Mouse (Mus musculus): ENCODE measurements at regions not wholly inside any gene's neighbourhood (a gene's known extent, or its start where the extent isn't known, plus 50 kb on each side); places are given as distances from the start of the nearest gene placed in this dataset.
A peak's percentile ranks its signal among the peaks of the same experiment; 100 is the strongest.

GRCm38 (mm10) chr10:35654548-35655180 is 57.0 kb downstream of the Amd2 start:
- no peak overlapping the region for H3K9ac ChIP-seq (replicated peaks)
- H3K4me3 ChIP-seq (replicated peaks) = no peak overlapping the region
- no peaks in the 10 kb centered on the region for H3K36me3 ChIP-seq
- H3K27ac ChIP-seq (replicated peaks) = peak overlapping the region; percentile 54
- peak; percentile 89 for ATAC-seq (ENCODE audit: low FRiP score)
- no peak overlapping the region for H3K4me2 ChIP-seq
- no peaks in the 10 kb centered on the region for H3K4me1 ChIP-seq
- H3K27me3 ChIP-seq (replicated peaks) = no peaks in the 10 kb centered on the region
- no peaks in the 10 kb centered on the region for H3K9me3 ChIP-seq (replicated peaks)

- 60% methylated on average over 2 of the region's 2 CpGs for WGBS
- H3K9me3 ChIP-seq (replicated peaks) = no peaks in the 10 kb centered on the region
Observed at GRCm38 (mm10) chr10:35649930-35650329, 61.8 kb downstream of the Amd2 start.

GRCm38 (mm10) chr10:35620853-35621252 is 90.8 kb downstream of the Amd2 start:
- 97% methylated on average over 1 of the region's 1 CpGs for WGBS
- ATAC-seq (ENCODE audit: low FRiP score) = no peak

More at GRCm38 (mm10) chr10:35649930-35650329, 61.8 kb downstream of the Amd2 start:
- H3K27ac ChIP-seq (replicated peaks) = no peak overlapping the region
- H3K36me3 ChIP-seq = no peaks in the 10 kb centered on the region
- H3K27me3 ChIP-seq (replicated peaks) = no peaks in the 10 kb centered on the region
- no peak overlapping the region for H3K4me2 ChIP-seq
- no peaks in the 10 kb centered on the region for H3K4me1 ChIP-seq
- ATAC-seq (ENCODE audit: low FRiP score) = no peak
- no peak overlapping the region for H3K9ac ChIP-seq (replicated peaks)
- H3K4me3 ChIP-seq (replicated peaks) = no peak overlapping the region

GRCm38 (mm10) chr10:35586251-35586650 is 125.4 kb downstream of the Amd2 start:
- no peaks in the 10 kb centered on the region for H3K4me1 ChIP-seq
- H3K27ac ChIP-seq (replicated peaks) = no peak overlapping the region
- no peak overlapping the region for H3K9ac ChIP-seq (replicated peaks)
- H3K4me2 ChIP-seq = no peak overlapping the region
- no peaks in the 10 kb centered on the region for H3K36me3 ChIP-seq
- ATAC-seq (ENCODE audit: low FRiP score) = no peak
- no peaks in the 10 kb centered on the region for H3K9me3 ChIP-seq (replicated peaks)
- H3K27me3 ChIP-seq (replicated peaks) = no peaks in the 10 kb centered on the region
- WGBS = 79% methylated on average over 1 of the region's 1 CpGs
- no peak overlapping the region for H3K4me3 ChIP-seq (replicated peaks)

More at GRCm38 (mm10) chr10:35620853-35621252, 90.8 kb downstream of the Amd2 start:
- Histone ChIP-seq H3K36me3 (no peaks in the 10 kb centered on the region), H3K27ac (replicated peaks) (no peak overlapping the region), H3K9me3 (replicated peaks) (no peaks in the 10 kb centered on the region), H3K4me2 (no peak overlapping the region), H3K9ac (replicated peaks) (no peak overlapping the region), H3K4me3 (replicated peaks) (no peak overlapping the region), H3K4me1 (no peaks in the 10 kb centered on the region), H3K27me3 (replicated peaks) (no peaks in the 10 kb centered on the region)

All from neural tube, embryonic 15.5 days (tissue).